Mouse (Mus musculus): ENCODE measurements around the gene Thoc3. TPM values are rescaled to one million over a fixed set of nuclear protein-coding genes. Genes with fewer than 3 reads are reported as not detected.

The Thoc3 gene
- polyA plus RNA-seq, 1 experiment from 2014 or later: 78.0 TPM

DNA sequence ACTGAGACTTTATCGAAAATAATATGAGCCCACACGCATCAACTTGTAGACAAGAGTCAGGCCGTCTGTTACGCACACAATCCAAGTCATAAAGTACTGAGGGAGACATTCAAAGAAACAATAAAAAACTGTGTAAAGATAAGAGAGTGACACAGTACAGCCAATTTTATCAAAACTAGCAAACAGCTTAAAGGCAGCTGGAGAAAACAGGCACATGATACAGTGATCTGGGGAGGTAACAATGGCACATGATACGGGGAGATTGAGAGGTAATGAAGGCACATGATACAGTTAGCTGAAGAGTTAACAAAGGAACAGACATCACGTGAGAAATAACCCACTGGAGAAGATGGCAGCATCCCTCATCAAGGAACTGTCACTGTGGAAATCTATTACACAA is 31.6 kb downstream of the Thoc3 start:
- Histone ChIP-seq H3K4me2 (no peak overlapping the region), H3K36me3 (no peaks in the 10 kb centered on the region), H3K9me3 (replicated peaks) (no peaks in the 10 kb centered on the region), H3K27ac (no peak overlapping the region), H3K4me1 (no peaks in the 10 kb centered on the region), H3K9ac (no peak overlapping the region), H3K4me3 (no peak overlapping the region), H3K27me3 (replicated peaks) (no peaks in the 10 kb centered on the region)
- no peak for ATAC-seq
- WGBS (ENCODE audit: insufficient replicate concordance): 61% methylated on average over 6 of the region's 6 CpGs

DNA sequence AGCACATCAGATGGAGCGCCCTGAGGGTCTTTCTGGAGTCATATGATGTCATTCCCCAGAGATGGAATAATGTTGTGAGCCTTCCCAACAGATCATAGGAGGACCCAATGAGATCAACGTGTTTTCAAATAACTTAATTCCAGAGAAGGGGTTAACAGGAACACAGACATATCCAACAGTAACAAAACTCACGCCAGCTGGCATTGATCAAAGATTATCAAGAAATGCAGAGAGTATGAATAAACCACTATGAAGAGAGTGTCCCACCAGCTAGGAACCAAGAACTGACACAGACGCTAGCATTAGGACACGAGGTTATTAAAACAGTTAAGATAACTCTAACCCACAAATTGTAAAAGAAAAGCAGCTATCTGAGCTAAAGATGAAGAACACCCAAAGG is 32.0 kb downstream of the Thoc3 start:
- Histone ChIP-seq H3K27ac (no peak overlapping the region), H3K4me2 (no peak overlapping the region), H3K27me3 (replicated peaks) (no peaks in the 10 kb centered on the region), H3K4me1 (no peaks in the 10 kb centered on the region), H3K9ac (no peak overlapping the region), H3K9me3 (replicated peaks) (no peaks in the 10 kb centered on the region), H3K36me3 (no peaks in the 10 kb centered on the region), H3K4me3 (no peak overlapping the region)
- 50% methylated on average over 5 of the region's 5 CpGs for WGBS (ENCODE audit: insufficient replicate concordance)
- ATAC-seq: no peak

DNA sequence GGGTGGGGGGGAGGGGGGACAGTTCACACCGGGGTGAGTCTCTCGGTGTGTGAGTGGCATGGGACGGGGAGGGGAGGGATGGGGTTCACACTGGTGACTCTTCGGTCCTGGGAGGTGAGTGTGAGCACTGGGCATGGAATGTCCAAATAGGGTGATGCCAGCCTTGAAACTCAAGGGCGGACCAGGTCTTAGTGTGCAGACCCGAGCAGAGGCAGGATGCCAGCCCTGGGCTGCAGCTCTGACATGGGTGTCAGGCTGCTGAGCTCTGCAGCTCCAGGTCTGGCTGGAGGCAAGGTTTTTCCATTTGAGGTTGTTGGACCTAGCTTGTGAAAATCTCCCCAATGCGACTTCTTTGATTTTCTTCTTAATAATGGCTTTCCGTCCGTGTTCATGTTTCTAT is 37.5 kb downstream of the Thoc3 start:
- Histone ChIP-seq H3K4me2 (no peak overlapping the region), H3K27ac (no peak overlapping the region), H3K4me1 (no peaks in the 10 kb centered on the region), H3K36me3 (no peaks in the 10 kb centered on the region), H3K4me3 (no peak overlapping the region), H3K27me3 (replicated peaks) (no peaks in the 10 kb centered on the region), H3K9me3 (replicated peaks) (no peaks in the 10 kb centered on the region), H3K9ac (no peak overlapping the region)
- 76% methylated on average over 9 of the region's 9 CpGs for WGBS (ENCODE audit: insufficient replicate concordance)
- ATAC-seq: no peak

DNA sequence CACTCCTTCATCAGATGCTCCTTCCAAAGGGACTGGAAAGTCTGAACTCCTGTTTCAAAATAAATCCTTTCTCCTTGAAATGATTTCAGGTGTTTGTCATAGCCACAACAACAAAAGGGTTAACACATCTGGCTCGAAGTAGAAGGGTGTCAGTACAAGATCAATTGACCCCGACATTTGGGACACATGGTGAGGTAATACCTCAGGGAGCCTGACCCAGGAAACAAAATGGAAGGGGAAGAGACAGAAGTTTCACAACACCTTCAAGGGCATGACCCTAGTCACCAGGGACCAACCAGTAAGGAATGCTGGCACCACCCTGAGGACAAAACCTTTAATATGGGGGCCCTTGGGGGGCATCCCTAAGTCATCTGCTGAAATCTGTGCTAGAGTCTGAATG is 38.6 kb downstream of the Thoc3 start:
- ATAC-seq: no peak
- WGBS (ENCODE audit: insufficient replicate concordance): 25% methylated on average over 2 of the region's 2 CpGs
- Histone ChIP-seq H3K27me3 (replicated peaks) (no peaks in the 10 kb centered on the region), H3K4me1 (no peaks in the 10 kb centered on the region), H3K9me3 (replicated peaks) (no peaks in the 10 kb centered on the region), H3K27ac (no peak overlapping the region), H3K9ac (no peak overlapping the region), H3K36me3 (no peaks in the 10 kb centered on the region), H3K4me3 (no peak overlapping the region), H3K4me2 (no peak overlapping the region)

DNA sequence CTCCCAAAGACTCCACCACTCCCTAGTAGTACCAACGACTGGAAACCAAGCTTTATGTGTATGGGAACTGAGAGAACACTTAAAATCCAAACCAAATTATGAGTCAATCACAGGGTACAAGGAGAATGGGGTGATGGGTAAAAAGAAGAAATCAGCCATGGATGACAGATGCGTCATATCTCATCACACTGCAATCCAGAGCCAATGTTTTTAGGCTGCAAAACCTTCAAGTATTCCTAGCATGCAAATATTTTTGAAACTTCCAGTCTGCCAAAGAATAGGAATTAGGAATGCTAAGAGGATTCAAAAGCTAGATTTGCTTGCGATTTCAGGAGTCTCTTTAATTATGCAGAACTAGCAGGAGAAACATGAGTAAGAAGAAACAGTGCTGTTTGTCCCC is 39.9 kb downstream of the Thoc3 start:
- H3K27me3 ChIP-seq (replicated peaks): no peaks in the 10 kb centered on the region
- peaks cover 2% of the 10 kb centered on the region for H3K9me3 ChIP-seq (replicated peaks)
- no peaks in the 10 kb centered on the region for H3K36me3 ChIP-seq
- 57% methylated on average over 3 of the region's 3 CpGs for WGBS (ENCODE audit: insufficient replicate concordance)
- no peak overlapping the region for H3K4me2 ChIP-seq
- no peak for ATAC-seq
- no peak overlapping the region for H3K27ac ChIP-seq
- 0 out of 2 replicates have a peak, but pooled peaks cover 3% of the 10 kb centered on the region for H3K4me1 ChIP-seq
- no peak overlapping the region for H3K4me3 ChIP-seq
- no peak overlapping the region for H3K9ac ChIP-seq

DNA sequence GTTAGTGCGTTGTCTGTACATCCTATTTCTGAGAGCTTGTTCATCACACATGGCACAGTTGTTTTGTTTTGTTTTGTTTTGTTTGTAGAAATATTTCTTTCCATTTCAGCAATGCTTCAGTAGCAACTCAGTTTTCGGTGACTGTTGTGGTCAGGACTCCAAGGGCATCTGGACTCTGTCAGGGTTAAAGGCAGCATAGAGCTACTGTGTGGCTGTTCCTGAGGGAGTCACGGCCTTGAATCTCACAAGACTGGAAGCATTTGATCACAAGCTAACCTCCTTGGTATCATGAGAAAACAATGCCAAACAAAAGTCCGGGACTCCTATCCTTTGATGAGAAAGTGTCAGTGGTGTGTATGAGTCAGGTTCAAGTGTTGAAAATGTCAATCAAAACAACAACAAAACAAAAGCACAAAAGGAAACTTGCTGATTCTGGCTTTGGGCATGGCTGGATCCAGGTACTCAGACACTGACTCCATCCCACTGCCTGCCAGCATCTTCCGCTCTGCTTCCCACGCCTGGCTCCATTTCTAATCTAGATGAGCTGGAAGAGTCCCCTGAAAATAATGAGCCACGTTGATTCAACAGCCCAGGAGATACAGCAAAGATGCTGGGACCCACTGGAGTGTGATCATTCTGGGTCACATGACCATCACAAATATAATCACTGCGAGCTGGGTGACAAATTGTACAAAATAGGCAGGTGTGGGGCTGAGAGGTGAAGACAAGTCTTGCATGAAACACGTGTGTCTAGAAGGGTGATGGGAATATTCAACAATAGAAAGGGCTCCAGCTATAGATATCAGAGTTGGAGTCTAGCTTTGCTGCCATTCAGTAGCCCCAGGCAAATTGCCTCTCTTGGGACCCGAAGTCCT is 41.6 kb downstream of the Thoc3 start:
- Histone ChIP-seq H3K9ac (no peak overlapping the region), H3K4me1 (0 out of 2 replicates have a peak, but pooled peaks cover 3% of the 10 kb centered on the region), H3K4me3 (no peak overlapping the region), H3K4me2 (no peak overlapping the region), H3K27me3 (replicated peaks) (no peaks in the 10 kb centered on the region), H3K9me3 (replicated peaks) (peaks cover 7% of the 10 kb centered on the region), H3K27ac (no peak overlapping the region), H3K36me3 (no peaks in the 10 kb centered on the region)
- ATAC-seq: no peak
- WGBS (ENCODE audit: insufficient replicate concordance): 60% methylated on average over 10 of the region's 10 CpGs

DNA sequence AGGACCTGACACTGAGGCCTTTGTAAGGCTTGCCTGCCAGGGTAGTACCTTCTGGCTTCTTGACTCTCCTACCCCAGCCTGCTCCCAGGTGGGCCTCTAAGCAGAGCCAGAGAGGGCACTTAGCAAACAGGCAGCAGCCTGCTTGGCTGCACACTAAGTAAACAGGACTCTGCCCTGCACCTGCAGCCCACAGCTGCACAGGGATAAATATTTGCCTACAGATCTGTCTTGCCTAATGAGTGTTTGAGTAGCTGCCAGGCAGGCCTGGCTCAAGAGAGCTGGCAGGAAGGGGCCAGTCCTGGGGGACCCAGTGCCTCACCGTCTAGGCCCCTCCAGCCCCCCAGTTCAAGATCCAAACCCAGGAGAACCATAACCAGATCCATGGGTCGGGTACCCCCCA is 43.4 kb downstream of the Thoc3 start:
- 53% methylated on average over 2 of the region's 2 CpGs for WGBS (ENCODE audit: insufficient replicate concordance)
- Histone ChIP-seq H3K4me2 (no peak overlapping the region), H3K9me3 (replicated peaks) (peaks cover 7% of the 10 kb centered on the region), H3K27ac (peak overlapping the region; percentile 37; the same call in 1 of the 2 replicates), H3K36me3 (no peaks in the 10 kb centered on the region), H3K4me3 (no peak overlapping the region), H3K27me3 (replicated peaks) (no peaks in the 10 kb centered on the region), H3K4me1 (0 out of 2 replicates have a peak, but pooled peaks cover 3% of the 10 kb centered on the region), H3K9ac (no peak overlapping the region)
- ATAC-seq: peak; percentile 71

DNA sequence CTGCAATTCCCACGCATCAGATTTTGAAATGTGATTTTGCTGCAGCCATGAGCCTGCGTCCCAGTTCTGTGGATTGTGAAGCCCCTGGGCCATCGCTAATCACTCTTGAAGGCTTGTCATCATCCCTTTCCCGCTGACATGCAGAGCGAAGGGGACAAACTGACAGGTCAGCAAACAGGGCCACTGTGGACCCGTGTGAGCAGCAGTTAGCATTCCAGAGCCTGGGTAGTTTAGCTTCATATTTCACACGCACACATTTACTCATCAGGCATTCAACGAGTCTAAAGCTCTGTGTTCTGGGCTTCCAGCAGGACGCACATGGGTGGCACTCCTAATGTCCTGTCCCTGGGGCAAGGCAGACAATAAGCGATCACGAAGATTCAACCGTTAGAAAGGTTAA is 48.4 kb downstream of the Thoc3 start:
- peaks cover 7% of the 10 kb centered on the region for H3K9me3 ChIP-seq (replicated peaks)
- H3K9ac ChIP-seq: no peak overlapping the region
- 0 out of 2 replicates have a peak, but pooled peaks cover 3% of the 10 kb centered on the region for H3K4me1 ChIP-seq
- 75% methylated on average over 12 of the region's 12 CpGs for WGBS (ENCODE audit: insufficient replicate concordance)
- no peak overlapping the region for H3K4me3 ChIP-seq
- ATAC-seq: no peak
- no peak overlapping the region for H3K4me2 ChIP-seq
- H3K27me3 ChIP-seq (replicated peaks): no peaks in the 10 kb centered on the region
- H3K27ac ChIP-seq: no peak overlapping the region
- no peaks in the 10 kb centered on the region for H3K36me3 ChIP-seq

DNA sequence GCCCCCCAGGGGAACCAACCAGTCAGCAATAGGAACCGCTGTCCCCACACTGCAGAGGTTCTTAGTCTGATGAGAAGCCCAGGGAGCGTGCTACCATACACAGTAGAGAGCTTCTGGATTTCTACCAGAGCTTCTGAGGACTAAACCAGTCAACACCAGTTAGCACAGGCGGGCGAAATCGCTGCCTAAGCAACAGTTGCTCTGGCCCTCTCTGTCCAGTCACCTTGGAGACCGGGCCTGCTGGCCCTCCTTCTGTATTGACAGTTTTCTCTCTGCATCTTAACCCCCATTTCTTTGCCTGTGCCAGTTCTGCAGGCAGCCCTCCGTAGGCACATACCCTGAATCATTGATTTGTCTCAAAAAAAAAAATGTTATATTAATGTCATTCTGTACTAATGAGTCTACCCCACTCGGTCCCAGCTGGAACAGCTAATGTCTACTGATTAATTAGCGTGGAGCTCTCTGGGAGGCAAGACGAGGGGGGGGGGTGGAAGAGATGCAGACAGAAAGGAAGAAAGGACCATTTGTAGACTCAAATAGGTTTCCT is 49.8 kb downstream of the Thoc3 start:
- Histone ChIP-seq H3K4me1 (no peaks in the 10 kb centered on the region), H3K4me3 (no peak overlapping the region), H3K27me3 (replicated peaks) (no peaks in the 10 kb centered on the region), H3K36me3 (no peaks in the 10 kb centered on the region), H3K9me3 (replicated peaks) (peaks cover 6% of the 10 kb centered on the region), H3K27ac (no peak overlapping the region), H3K9ac (no peak overlapping the region), H3K4me2 (no peak overlapping the region)
- ATAC-seq: no peak
- 68% methylated on average over 10 of the region's 10 CpGs for WGBS (ENCODE audit: insufficient replicate concordance)

DNA sequence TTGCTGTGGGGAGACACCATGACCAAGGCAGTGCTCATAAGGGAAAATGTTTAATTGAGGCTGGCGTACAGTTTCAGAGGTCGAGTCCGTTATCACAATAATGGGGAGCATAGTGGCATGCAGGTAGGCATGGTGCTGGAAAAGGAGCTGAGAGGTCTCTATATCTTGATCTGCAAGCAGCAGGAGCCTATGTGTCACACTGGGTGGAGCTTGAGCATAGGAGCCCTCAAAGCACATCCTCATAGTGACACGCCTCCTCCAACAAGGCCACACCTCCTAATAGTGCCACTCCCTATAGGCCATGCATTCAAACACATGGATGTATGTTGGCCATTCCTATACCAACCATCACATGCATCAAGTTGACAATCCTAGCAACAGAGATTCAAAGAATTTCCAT is 53.6 kb downstream of the Thoc3 start:
- H3K9me3 ChIP-seq (replicated peaks): no peaks in the 10 kb centered on the region
- H3K27me3 ChIP-seq (replicated peaks): no peaks in the 10 kb centered on the region
- no peak for ATAC-seq
- H3K4me3 ChIP-seq: no peak overlapping the region
- WGBS (ENCODE audit: insufficient replicate concordance): 72% methylated on average over 4 of the region's 4 CpGs
- H3K4me2 ChIP-seq: no peak overlapping the region
- H3K4me1 ChIP-seq: no peaks in the 10 kb centered on the region
- no peak overlapping the region for H3K27ac ChIP-seq
- no peaks in the 10 kb centered on the region for H3K36me3 ChIP-seq
- H3K9ac ChIP-seq: no peak overlapping the region

DNA sequence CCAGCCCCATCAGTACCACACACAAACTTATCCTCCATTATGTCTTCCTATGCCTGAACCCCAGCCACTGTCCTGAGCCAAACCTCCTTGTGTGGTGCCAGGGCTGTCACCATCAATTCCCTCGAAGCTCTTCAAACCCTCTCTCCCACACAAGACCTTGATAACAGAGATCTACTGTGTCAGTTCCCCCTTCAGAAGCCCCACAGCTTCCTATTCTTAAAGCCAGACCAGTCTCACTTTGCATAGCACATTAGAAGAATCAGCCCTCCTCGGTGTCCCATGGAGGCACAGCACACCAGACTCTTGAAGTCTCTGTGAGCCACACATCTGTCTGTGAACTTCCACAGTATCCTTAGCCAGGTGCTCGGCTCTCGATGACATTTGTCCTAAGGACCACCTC is 55.9 kb downstream of the Thoc3 start:
- 46% methylated on average over 4 of the region's 4 CpGs for WGBS (ENCODE audit: insufficient replicate concordance)
- no peak for ATAC-seq
- H3K4me1 ChIP-seq: no peaks in the 10 kb centered on the region

DNA sequence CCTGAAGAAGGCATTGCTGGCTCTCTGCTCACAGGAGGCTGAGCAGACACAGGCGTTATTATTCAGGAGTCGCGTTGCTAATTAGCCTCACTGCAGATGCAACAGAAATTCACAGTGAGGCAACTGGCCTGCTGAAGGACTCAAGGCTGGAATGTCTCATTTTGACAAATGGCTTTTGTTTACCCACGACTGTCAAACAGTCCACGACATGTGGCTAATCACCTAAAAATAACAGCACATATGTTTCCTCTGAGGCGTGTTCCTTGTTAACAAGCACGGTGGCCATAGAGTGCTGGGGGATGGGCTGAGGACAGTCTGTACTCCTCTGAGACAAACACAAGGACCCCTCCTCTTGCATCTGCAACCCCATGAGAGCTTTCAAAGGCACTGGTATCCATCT is 56.4 kb downstream of the Thoc3 start:
- Histone ChIP-seq H3K9me3 (replicated peaks) (no peaks in the 10 kb centered on the region), H3K27ac (no peak overlapping the region), H3K36me3 (no peaks in the 10 kb centered on the region), H3K27me3 (replicated peaks) (no peaks in the 10 kb centered on the region), H3K4me2 (no peak overlapping the region), H3K4me1 (no peaks in the 10 kb centered on the region), H3K4me3 (no peak overlapping the region), H3K9ac (no peak overlapping the region)
- ATAC-seq: no peak
- 19% methylated on average over 7 of the region's 7 CpGs for WGBS (ENCODE audit: insufficient replicate concordance)

More for the DNA sequence above, 55.9 kb downstream of the Thoc3 start:
- Histone ChIP-seq H3K4me2 (no peak overlapping the region), H3K9ac (no peak overlapping the region), H3K9me3 (replicated peaks) (no peaks in the 10 kb centered on the region), H3K36me3 (no peaks in the 10 kb centered on the region), H3K27me3 (replicated peaks) (no peaks in the 10 kb centered on the region), H3K4me3 (no peak overlapping the region), H3K27ac (no peak overlapping the region)
